Mouse (Mus musculus) CH12.LX (cell line): ENCODE results near the gene Wdr83. TPM values are rescaled to one million over a fixed set of nuclear protein-coding genes. Genes with fewer than 3 reads are reported as not detected.
A peak's percentile ranks its signal among the peaks of the same experiment; 100 is the strongest.

ENCODE experiments used
- DNase-seq: peaks from one replicate; pipeline ENCODE4 v3.0.0-alpha.2; 2013; ENCODE audit errors: extremely low read depth
- H3K27ac ChIP-seq: 2 replicates; pipeline ENCODE4 v1.5.1; 2012; ENCODE audit warnings: low read depth, mild to moderate bottlenecking, control low read depth, moderate library complexity; ENCODE audit not compliant: insufficient read depth
- H3K27me3 ChIP-seq: replicated peaks from 2 replicates; pipeline ENCODE3; 2012; ENCODE audit warnings: inconsistent platforms
- H3K36me3 ChIP-seq, 2 experiments: replicated peaks in 1 of 2; 2 replicates each; pipeline versions ENCODE3 to v1.6.1; 2012; ENCODE audit warnings: inconsistent platforms in 1 of 2, low read length in 1 of 2, mild to moderate bottlenecking in 1 of 2, mixed read lengths in 1 of 2, moderate library complexity in 1 of 2; ENCODE audit not compliant: control insufficient read depth in 1 of 2, insufficient read depth in 1 of 2
- H3K4me1 ChIP-seq, 2 experiments: 2 replicates each; pipeline ENCODE4 v1.6.1; 2012; ENCODE audit warnings: inconsistent platforms in 1 of 2, moderate library complexity in 1 of 2; ENCODE audit not compliant: insufficient read depth in 2 of 2, control insufficient read depth in 1 of 2
- H3K4me2 ChIP-seq: 2 replicates; pipeline ENCODE4 v1.6.1; 2012; ENCODE audit warnings: low read depth, mild to moderate bottlenecking, control low read depth; ENCODE audit not compliant: poor library complexity, insufficient read depth, severe bottlenecking
- H3K4me3 ChIP-seq, 3 experiments: fragments of 150-350 bp in 1 of 3; sonication (generic) in 1 of 3; replicated peaks in 1 of 3; 2 replicates each; pipeline versions ENCODE3 to v1.5.1; 2011 to 2012; ENCODE audit warnings: low read depth in 2 of 3, low read length in 2 of 3, mild to moderate bottlenecking in 2 of 3, moderate library complexity in 2 of 3, control low read depth in 1 of 3, improper control_type of control experiment in 1 of 3, inconsistent platforms in 1 of 3, mixed read lengths in 1 of 3; ENCODE audit not compliant: poor library complexity in 1 of 3
- H3K79me2 ChIP-seq: replicated peaks from 2 replicates; pipeline ENCODE4 v1.6.1; 2012; ENCODE audit warnings: mild to moderate bottlenecking, moderate library complexity; ENCODE audit not compliant: control insufficient read depth, poor library complexity, insufficient read depth, severe bottlenecking; ENCODE audit errors: extremely low read depth
- H3K9ac ChIP-seq: 2 replicates; pipeline ENCODE4 v1.6.1; 2012; ENCODE audit warnings: low read depth, mild to moderate bottlenecking, control low read depth, moderate library complexity; ENCODE audit not compliant: insufficient read depth
- H3K9me3 ChIP-seq: replicated peaks from 2 replicates; pipeline ENCODE3; 2012; ENCODE audit warnings: low read length, inconsistent platforms, mixed read lengths
- BHLHE40 ChIP-seq: IDR thresholded peaks from 2 replicates; pipeline ENCODE4 v1.6.1; 2011; ENCODE audit warnings: mild to moderate bottlenecking, low read depth, low read length, improper control_type of control experiment
- CHD1 ChIP-seq: IDR thresholded peaks from 2 replicates; pipeline ENCODE4 v1.6.1; 2012; ENCODE audit warnings: low read depth, low read length, improper control_type of control experiment, inconsistent platforms
- CHD2 ChIP-seq: IDR thresholded peaks from 2 replicates; pipeline ENCODE4 v1.6.1; 2011; ENCODE audit warnings: low read length, improper control_type of control experiment
- CTCF ChIP-seq, 2 experiments: IDR thresholded peaks in 1 of 2; conservative IDR thresholded peaks in 1 of 2; 2 replicates each; pipeline ENCODE4 v1.5.1; 2011 to 2012; ENCODE audit warnings: low read depth in 2 of 2, low read length in 2 of 2, improper control_type of control experiment in 1 of 2, inconsistent platforms in 1 of 2, mild to moderate bottlenecking in 1 of 2, moderate library complexity in 1 of 2
- E2F4 ChIP-seq: IDR thresholded peaks from 2 replicates; pipeline ENCODE4 v1.6.1; 2011; ENCODE audit warnings: low read depth, low read length, improper control_type of control experiment; ENCODE audit not compliant: insufficient replicate concordance
- ELF1 ChIP-seq: IDR thresholded peaks from 2 replicates; pipeline ENCODE4 v1.6.1; 2014; ENCODE audit warnings: low read depth, mild to moderate bottlenecking, inconsistent platforms, low read length, improper control_type of control experiment
- EP300 ChIP-seq: IDR thresholded peaks from 2 replicates; pipeline ENCODE4 v1.6.1; 2011; ENCODE audit warnings: low read length, improper control_type of control experiment
- ETS1 ChIP-seq: conservative IDR thresholded peaks from 2 replicates; pipeline ENCODE4 v1.6.1; 2012; ENCODE audit warnings: low read depth, mild to moderate bottlenecking, inconsistent platforms, low read length, improper control_type of control experiment, moderate library complexity
- GABPA ChIP-seq: IDR thresholded peaks from 2 replicates; pipeline ENCODE4 v1.6.1; 2012; ENCODE audit warnings: low read depth, low read length, improper control_type of control experiment, inconsistent platforms; ENCODE audit not compliant: insufficient replicate concordance
- HCFC1 ChIP-seq: IDR thresholded peaks from 2 replicates; pipeline ENCODE4 v1.6.1; 2012; ENCODE audit warnings: low read depth, mild to moderate bottlenecking, inconsistent platforms, low read length, improper control_type of control experiment
- IRF4 ChIP-seq: IDR thresholded peaks from 2 replicates; pipeline ENCODE4 v1.6.1; 2014; ENCODE audit warnings: low read depth, mild to moderate bottlenecking, inconsistent platforms, low read length, improper control_type of control experiment
- JUN ChIP-seq: IDR thresholded peaks from 2 replicates; pipeline ENCODE4 v1.6.1; 2011; ENCODE audit warnings: low read depth, mild to moderate bottlenecking, low read length, improper control_type of control experiment, moderate library complexity; ENCODE audit not compliant: insufficient read depth
- JUND ChIP-seq: conservative IDR thresholded peaks from 2 replicates; pipeline ENCODE4 v1.6.1; 2011; ENCODE audit warnings: low read depth, low read length, improper control_type of control experiment
- KAT2A ChIP-seq: IDR thresholded peaks from 2 replicates; pipeline ENCODE4 v1.6.1; 2012; ENCODE audit warnings: low read length, improper control_type of control experiment, inconsistent platforms; ENCODE audit not compliant: insufficient replicate concordance
- MAFK ChIP-seq: IDR thresholded peaks from 2 replicates; pipeline ENCODE4 v1.6.1; 2011; ENCODE audit warnings: low read length, improper control_type of control experiment; ENCODE audit not compliant: insufficient replicate concordance
- MAX ChIP-seq: IDR thresholded peaks from 2 replicates; pipeline ENCODE4 v1.6.1; 2011; ENCODE audit warnings: low read length, improper control_type of control experiment
- MAZ ChIP-seq: IDR thresholded peaks from 2 replicates; pipeline ENCODE4 v1.6.1; 2012; ENCODE audit warnings: low read depth, mild to moderate bottlenecking, inconsistent platforms, low read length, improper control_type of control experiment, moderate library complexity
- MEF2A ChIP-seq: IDR thresholded peaks from 2 replicates; pipeline ENCODE4 v1.6.1; 2014; ENCODE audit warnings: low read depth, mild to moderate bottlenecking, inconsistent platforms, low read length, improper control_type of control experiment, borderline replicate concordance
- MXI1 ChIP-seq: IDR thresholded peaks from 2 replicates; pipeline ENCODE4 v1.6.1; 2011; ENCODE audit warnings: mild to moderate bottlenecking, low read depth, low read length, improper control_type of control experiment
- MYC ChIP-seq: IDR thresholded peaks from 2 replicates; pipeline ENCODE4 v1.6.1; 2011; ENCODE audit warnings: low read depth, mild to moderate bottlenecking, improper control_type of control experiment, low read length
- NELFE ChIP-seq: IDR thresholded peaks from 2 replicates; pipeline ENCODE4 v1.6.1; 2011; ENCODE audit warnings: low read depth, low read length, improper control_type of control experiment
- NRF1 ChIP-seq: IDR thresholded peaks from 2 replicates; pipeline ENCODE4 v1.6.1; 2014; ENCODE audit warnings: low read depth, mild to moderate bottlenecking, inconsistent platforms, low read length, improper control_type of control experiment, moderate library complexity
- PAX5 ChIP-seq: IDR thresholded peaks from 2 replicates; pipeline ENCODE4 v1.6.1; 2012; ENCODE audit warnings: low read length, inconsistent platforms, mixed read lengths
- POLR2A ChIP-seq: IDR thresholded peaks from 2 replicates; pipeline ENCODE4 v1.6.1; 2011; ENCODE audit warnings: low read depth, mild to moderate bottlenecking, improper control_type of control experiment, low read length
- POLR2AphosphoS2 ChIP-seq: IDR thresholded peaks from 2 replicates; pipeline ENCODE4 v1.6.1; 2011; ENCODE audit warnings: low read depth, low read length, improper control_type of control experiment
- RAD21 ChIP-seq: IDR thresholded peaks from 2 replicates; pipeline ENCODE4 v1.6.1; 2011; ENCODE audit warnings: low read depth, mild to moderate bottlenecking, low read length, improper control_type of control experiment, moderate library complexity
- RCOR1 ChIP-seq: conservative IDR thresholded peaks from 2 replicates; pipeline ENCODE4 v1.6.1; 2012; ENCODE audit warnings: low read depth, mild to moderate bottlenecking, inconsistent platforms, low read length, improper control_type of control experiment
- SIN3A ChIP-seq: IDR thresholded peaks from 2 replicates; pipeline ENCODE4 v1.6.1; 2012; ENCODE audit warnings: low read length, improper control_type of control experiment, inconsistent platforms
- SMC3 ChIP-seq: IDR thresholded peaks from 2 replicates; pipeline ENCODE4 v1.6.1; 2011; ENCODE audit warnings: low read depth, low read length, improper control_type of control experiment
- TBP ChIP-seq: conservative IDR thresholded peaks from 2 replicates; pipeline ENCODE4 v1.6.1; 2011; ENCODE audit warnings: low read depth, low read length, improper control_type of control experiment
- TCF12 ChIP-seq: IDR thresholded peaks from 2 replicates; pipeline ENCODE4 v1.6.1; 2014; ENCODE audit warnings: low read depth, mild to moderate bottlenecking, inconsistent platforms, low read length, improper control_type of control experiment
- UBTF ChIP-seq: IDR thresholded peaks from 2 replicates; pipeline ENCODE4 v1.6.1; 2012; ENCODE audit warnings: low read depth, mild to moderate bottlenecking, inconsistent platforms, low read length, improper control_type of control experiment, moderate library complexity
- USF1 ChIP-seq: IDR thresholded peaks from 2 replicates; pipeline ENCODE4 v1.6.1; 2014; ENCODE audit warnings: low read depth, mild to moderate bottlenecking, inconsistent platforms, low read length, improper control_type of control experiment
- USF2 ChIP-seq: conservative IDR thresholded peaks from 2 replicates; pipeline ENCODE4 v1.6.1; 2011; ENCODE audit warnings: low read depth, low read length, improper control_type of control experiment
- ZC3H11A ChIP-seq: IDR thresholded peaks from 2 replicates; pipeline ENCODE4 v1.6.1; 2012; ENCODE audit warnings: low read depth, mild to moderate bottlenecking, inconsistent platforms, low read length, improper control_type of control experiment
- ZKSCAN1 ChIP-seq: IDR thresholded peaks from 2 replicates; pipeline ENCODE4 v1.6.1; 2012; ENCODE audit warnings: low read depth, inconsistent platforms, low read length, improper control_type of control experiment, borderline replicate concordance
- ZMIZ1 ChIP-seq: IDR thresholded peaks from 2 replicates; pipeline ENCODE4 v1.6.1; 2012; ENCODE audit warnings: low read depth, mild to moderate bottlenecking, inconsistent platforms, low read length, improper control_type of control experiment
- ZNF384 ChIP-seq: IDR thresholded peaks from 2 replicates; pipeline ENCODE4 v1.6.1; 2012; ENCODE audit warnings: low read depth, low read length, improper control_type of control experiment, inconsistent platforms
- dilution Hi-C: fragments of 300-500 bp; cut with MboI; formaldehyde crosslinking; loops from 2 replicates; pipeline ENCODE4 v1.14.3; 2020; ENCODE audit warnings: low sequenced_read_pairs; ENCODE audit not compliant: extremely low pct_unique_long_range_greater_than_20kb, extremely low pct_ligation_motif_present
- in situ Hi-C: fragments of 300-500 bp; cut with MboI; formaldehyde crosslinking; loops from 3 replicates; pipeline ENCODE4 v1.14.3; 2019; ENCODE audit warnings: low sequenced_read_pairs, low pct_ligation_motif_present, low pct_unique_long_range_greater_than_20kb, mixed read lengths
- polyA plus RNA-seq: library from polyadenylated mRNA; unstranded; fragments of >175 nt; gene quantifications from 2 replicates; pipeline ENCODE4 v1.2.1, GENCODE M21; 2012; ENCODE audit warnings: low read depth; ENCODE audit not compliant: insufficient read length
- total RNA-seq, 2 experiments: library from RNA; depleted of rRNA; stranded (reverse); fragments of 300-350 nt in 1 of 2; fragments of >200 nt in 1 of 2; gene quantifications; 2 replicates each; pipeline ENCODE4 v1.2.3; 2012 to 2014

Wdr83 gene
- total and polyA plus RNA-seq, 3 experiments = 5.5 to 35.6 (median 24.6) TPM

GRCm38 (mm10) chr8:85071514-85072281 lies 9.4 kb downstream of the Wdr83 start, which contains the start of gene Dhps:
Gene Dhps (plus strand): TSS chr8:85071757.
- peak within 1 kb of the TSS; percentile 96 for H3K27ac ChIP-seq
- no peaks in the 10 kb centered on the region for H3K9me3 ChIP-seq
- no peaks in the 10 kb centered on the region for H3K27me3 ChIP-seq
- peak within 1 kb of the TSS; percentile 99 for H3K9ac ChIP-seq
- H3K4me1 ChIP-seq = peaks cover 6 to 25% of the 10 kb centered on the region in 2 experiments
- peaks cover 51 to 63% of the 10 kb centered on the region in 2 experiments for H3K36me3 ChIP-seq
- peak; percentile 95 for DNase-seq
- H3K4me2 ChIP-seq = peak within 1 kb of the TSS; percentile 76
- TF ChIP-seq NELFE (no peak; the same call in 1 of the 2 replicates), JUND (no peak), SMC3 (no peak), IRF4 (peak; percentile 69), CHD2 (no peak), EP300 (no peak), POLR2A (peak; percentile 83), USF2 (peak; percentile 79), MAZ (no peak; the same call in 1 of the 2 replicates), ZMIZ1 (peak; percentile 67), CTCF (conservative IDR thresholded peaks at IDR 0.05 in 1 of 2, IDR thresholded peaks at IDR 0.05 in 1 of 2; ENCODE audit: low read depth in 2 of 2, low read length in 2 of 2) (no peak), ETS1 (no peak; the same call in 1 of the 2 replicates), USF1 (peak; percentile 89), NRF1 (peak; percentile 65), POLR2AphosphoS2 (peak; percentile 47; the same call in 1 of the 2 replicates), MAFK (no peak), SIN3A (peak; percentile 73; the same call in 1 of the 2 replicates), RAD21 (no peak), TCF12 (peak; percentile 80), MXI1 (peak; percentile 89), TBP (peak; percentile 72; the same call in 1 of the 2 replicates), KAT2A (peak; percentile 74; the same call in 1 of the 2 replicates), JUN (no peak), BHLHE40 (peak; percentile 97), MAX (peak; percentile 98), MEF2A (0 out of 2 replicates have a peak, but pooled peaks have one; percentile 12), CHD1 (peak; percentile 75; the same call in 1 of the 2 replicates), HCFC1 (peak; percentile 81), ZKSCAN1 (no peak), ELF1 (peak; percentile 87), E2F4 (peak; percentile 69; the same call in 1 of the 2 replicates), ZNF384 (peak; percentile 67), MYC (peak; percentile 100), PAX5 (no peak), ZC3H11A (no peak), UBTF (0 out of 2 replicates have a peak, but pooled peaks have one; percentile 57), RCOR1 (no peak), GABPA (no peak)
- H3K79me2 ChIP-seq = peaks cover 17% of the 10 kb centered on the region
- dilution Hi-C loops (no loop called here), in situ Hi-C loops (loop anchor here (5.0 kb wide), 1 partner anchor 101 kb away; no protein-coding TSS in a partner anchor)
- peak within 1 kb of the TSS; percentile 92 to 99 (median 98) for H3K4me3 ChIP-seq
